Mouse (Mus musculus): ENCODE measurements at regions not wholly inside any gene's neighbourhood (a gene's known extent, or its start where the extent isn't known, plus 50 kb on each side); places are given as distances from the start of the nearest gene placed in this dataset.

GRCm38 (mm10) chr6:10156097-10156496, 1207.9 kb downstream of the Nxph1 start:
- Histone ChIP-seq H3K27ac (replicated peaks; ENCODE audit: low read depth, low read length) (no peak overlapping the region), H3K4me1 (ENCODE audit: control insufficient read depth, insufficient read depth, low read length) (no peaks in the 10 kb centered on the region), H3K27me3 (ENCODE audit: control insufficient read depth, insufficient read depth, low read length) (no peaks in the 10 kb centered on the region), H3K9me3 (ENCODE audit: control insufficient read depth, low read length) (no peaks in the 10 kb centered on the region), H3K4me2 (ENCODE audit: low read depth, severe bottlenecking) (no peak overlapping the region), H3K9ac (ENCODE audit: low read length) (no peak overlapping the region), H3K36me3 (ENCODE audit: control insufficient read depth, insufficient read depth, low read length) (no peaks in the 10 kb centered on the region), H3K4me3 (ENCODE audit: low read depth, low read length) (no peak overlapping the region)
- ATAC-seq (ENCODE audit: insufficient number of reproducible peaks, low FRiP score, low TSS enrichment, low read depth) (no peak), DNase-seq (ENCODE audit: low spot score) (no peak)
- WGBS = 61% methylated on average over 2 of the region's 2 CpGs

- ATAC-seq (ENCODE audit: insufficient number of reproducible peaks, low FRiP score, low TSS enrichment, low read depth) (peak; percentile 57; the same call in 1 of the 2 replicates), DNase-seq (ENCODE audit: low spot score) (no peak)
- H3K4me3 ChIP-seq (ENCODE audit: low read depth, low read length) = no peak overlapping the region
- no peak overlapping the region for H3K4me2 ChIP-seq (ENCODE audit: low read depth, severe bottlenecking)
- H3K27me3 ChIP-seq (ENCODE audit: control insufficient read depth, insufficient read depth, low read length) = no peaks in the 10 kb centered on the region
- 70% methylated on average over 7 of the region's 7 CpGs for WGBS
- no peak overlapping the region for H3K27ac ChIP-seq (replicated peaks; ENCODE audit: low read depth, low read length)
- no peaks in the 10 kb centered on the region for H3K36me3 ChIP-seq (ENCODE audit: control insufficient read depth, insufficient read depth, low read length)
- no peaks in the 10 kb centered on the region for H3K9me3 ChIP-seq (ENCODE audit: control insufficient read depth, low read length)
- no peak overlapping the region for H3K9ac ChIP-seq (ENCODE audit: low read length)
- H3K4me1 ChIP-seq (ENCODE audit: control insufficient read depth, insufficient read depth, low read length) = no peaks in the 10 kb centered on the region
Observed at GRCm38 (mm10) chr6:10181590-10182183, 1233.5 kb downstream of the Nxph1 start.

GRCm38 (mm10) chr6:10185971-10186370, 1237.7 kb downstream of the Nxph1 start:
- DNase-seq (ENCODE audit: low spot score) = no peak
- no peaks in the 10 kb centered on the region for H3K27me3 ChIP-seq (ENCODE audit: control insufficient read depth, insufficient read depth, low read length)
- ATAC-seq (ENCODE audit: insufficient number of reproducible peaks, low FRiP score, low TSS enrichment, low read depth) = no peak
- no peaks in the 10 kb centered on the region for H3K36me3 ChIP-seq (ENCODE audit: control insufficient read depth, insufficient read depth, low read length)
- no peaks in the 10 kb centered on the region for H3K9me3 ChIP-seq (ENCODE audit: control insufficient read depth, low read length)
- no peaks in the 10 kb centered on the region for H3K4me1 ChIP-seq (ENCODE audit: control insufficient read depth, insufficient read depth, low read length)
- no peak overlapping the region for H3K27ac ChIP-seq (replicated peaks; ENCODE audit: low read depth, low read length)
- H3K4me2 ChIP-seq (ENCODE audit: low read depth, severe bottlenecking) = no peak overlapping the region
- no peak overlapping the region for H3K4me3 ChIP-seq (ENCODE audit: low read depth, low read length)
- H3K9ac ChIP-seq (ENCODE audit: low read length) = no peak overlapping the region
